Mouse (Mus musculus) olfactory bulb, adult 2 months (tissue): ENCODE data around the gene Gad1.

Experiments
- CTCF ChIP-seq: fragments of 200-500 bp; IDR thresholded peaks from 2 replicates; pipeline ENCODE4 v1.5.1; 2012; ENCODE audit warnings: low read depth, mild to moderate bottlenecking, low read length, moderate library complexity; ENCODE audit not compliant: insufficient read depth
- POLR2A ChIP-seq: fragments of 200-500 bp; IDR thresholded peaks from 2 replicates; pipeline ENCODE4 v1.6.1; 2012; ENCODE audit warnings: mild to moderate bottlenecking, low read depth, low read length, moderate library complexity; ENCODE audit not compliant: insufficient read depth

- TF ChIP-seq CTCF (peak; percentile 23), POLR2A (no peak)
Measured at GRCm38 (mm10) chr2:70567071-70567681, 14.3 kb downstream of the Gad1 start.
